Mouse (Mus musculus) megakaryocyte-erythroid progenitor cell, adult 5-6 weeks (primary cell): Measurements from ENCODE around the gene Car9. TPM values are rescaled to one million over a fixed set of nuclear protein-coding genes. Genes with fewer than 3 reads are reported as not detected.

Experiments used
- ATAC-seq: replicated peaks from 2 replicates; pipeline ENCODE4 v1.8.0; 2016; ENCODE audit warnings: mild to moderate bottlenecking, inconsistent platforms; ENCODE audit not compliant: severe bottlenecking, poor library complexity, low FRiP score, low TSS enrichment
- total RNA-seq, 2 experiments: library from RNA; stranded (forward) in 1 of 2; stranded (reverse) in 1 of 2; fragments of 200-1000, 215-1000 nt in 1 of 2; fragments of >200 nt in 1 of 2; fragmentation: Nextera tagmentation in 1 of 2; gene quantifications; 2 replicates each; pipeline ENCODE4 v1.2.3; 2014 to 2017

Gene Car9
- total RNA-seq, 2 experiments from 2014 or later: 2.1 to 11.8 TPM

DNA sequence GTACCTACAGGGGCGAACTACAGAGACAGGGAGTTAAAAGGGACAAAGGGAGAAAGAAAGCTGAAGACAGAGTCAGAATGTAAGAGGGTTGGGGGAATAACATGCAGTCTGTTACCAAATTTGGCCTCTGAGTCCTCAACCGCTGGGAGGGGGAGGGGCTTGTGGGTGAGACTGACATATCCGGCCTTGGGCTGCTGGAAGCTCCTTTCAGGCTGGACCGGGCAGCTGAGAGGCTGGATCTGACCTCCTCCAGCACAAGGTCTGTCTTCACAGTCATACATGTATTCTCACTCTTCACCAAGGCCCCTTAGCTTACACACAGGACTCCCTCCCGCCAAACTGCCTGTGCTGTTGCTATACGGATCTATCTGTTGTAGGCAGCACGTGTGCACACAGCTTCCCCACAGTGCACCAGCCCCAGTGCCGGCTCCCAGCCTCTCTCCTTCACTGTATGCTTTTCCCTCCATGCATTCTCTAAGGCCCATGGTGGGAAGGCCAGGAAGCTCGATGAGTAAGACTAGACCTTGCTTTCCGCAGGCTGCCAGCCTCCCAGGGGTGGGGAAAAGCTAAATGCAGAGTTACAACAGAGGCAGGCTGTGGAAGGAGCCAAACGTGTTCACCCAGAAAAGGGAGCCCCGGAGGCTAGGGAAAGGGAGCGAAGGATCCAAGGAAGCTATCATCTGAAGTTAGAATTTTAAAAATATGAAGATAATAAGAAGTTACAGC is 52.0 kb downstream of the Car9 start:
- ATAC-seq: peak; percentile 34

DNA sequence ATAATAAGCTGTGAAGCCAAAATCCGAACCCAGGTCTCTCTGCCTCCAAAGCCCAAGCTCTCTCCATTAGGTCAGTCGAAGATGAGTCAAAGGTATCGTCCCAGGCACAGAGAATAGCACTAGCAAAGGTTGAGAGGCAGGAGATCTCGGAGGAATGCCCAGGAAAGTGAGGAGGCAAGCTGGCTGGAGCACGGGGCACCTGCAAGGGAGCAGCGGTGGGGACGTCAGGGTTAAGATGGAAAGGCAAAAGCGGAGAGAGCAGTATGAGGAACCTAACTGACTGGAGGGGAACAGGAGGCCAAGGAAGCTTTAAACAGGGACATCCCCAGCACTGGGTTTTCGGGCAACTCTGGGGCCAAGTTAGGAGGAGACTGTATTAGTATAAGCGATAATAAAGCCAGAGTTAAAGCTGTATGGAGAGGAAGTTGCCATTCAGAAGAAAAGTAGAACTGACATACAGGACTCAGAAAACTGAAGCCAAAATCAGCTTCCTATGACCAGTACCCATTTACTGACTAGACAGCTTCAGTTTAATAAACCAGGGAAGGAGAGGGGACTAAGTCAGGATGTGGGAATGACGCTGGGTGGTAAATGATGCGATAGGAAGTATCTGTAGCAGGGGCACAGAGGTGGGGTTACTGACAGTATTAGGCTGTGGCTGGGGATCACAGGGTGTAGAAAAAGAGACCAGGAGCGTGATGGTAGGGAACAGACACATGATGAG is 52.9 kb downstream of the Car9 start:
- ATAC-seq: no peak

DNA sequence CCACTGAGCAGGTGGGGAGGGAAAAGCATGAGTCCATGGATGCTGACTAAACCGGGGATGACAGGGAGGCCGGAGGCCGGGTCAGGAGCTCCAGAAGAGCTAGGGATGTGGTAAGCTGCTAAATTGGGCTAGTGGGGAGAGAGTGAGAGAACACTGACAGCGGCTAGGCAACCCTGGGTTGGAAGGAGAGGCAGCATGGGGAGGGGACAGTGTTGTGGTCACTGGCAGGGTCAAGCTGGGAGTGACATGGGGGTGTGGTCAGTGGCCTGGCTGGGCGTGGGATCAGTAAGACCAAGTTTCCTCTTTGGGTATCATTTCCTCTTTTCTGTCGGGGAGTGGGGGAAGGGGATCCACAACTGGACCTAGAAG is 53.5 kb downstream of the Car9 start:
- no peak for ATAC-seq

DNA sequence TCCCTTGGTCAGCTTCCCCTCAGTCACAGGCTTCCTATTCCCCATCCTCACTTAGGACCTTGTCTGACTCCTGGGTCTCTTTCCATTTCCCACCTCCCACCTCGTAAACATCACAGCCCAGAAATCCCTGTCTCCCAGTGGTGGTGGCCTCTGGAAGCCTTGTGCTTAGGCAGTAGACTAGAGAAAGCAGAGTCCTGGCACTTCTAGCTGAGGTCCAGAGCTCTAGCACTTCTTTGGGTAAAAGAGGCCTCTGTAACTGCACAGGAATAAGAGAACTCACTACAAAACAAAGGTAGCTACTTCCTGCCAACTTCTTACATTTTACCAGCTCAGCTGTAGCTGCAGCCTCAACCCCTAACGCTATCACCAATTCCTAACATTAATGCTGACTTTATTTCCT is 54.2 kb downstream of the Car9 start:
- no peak for ATAC-seq

DNA sequence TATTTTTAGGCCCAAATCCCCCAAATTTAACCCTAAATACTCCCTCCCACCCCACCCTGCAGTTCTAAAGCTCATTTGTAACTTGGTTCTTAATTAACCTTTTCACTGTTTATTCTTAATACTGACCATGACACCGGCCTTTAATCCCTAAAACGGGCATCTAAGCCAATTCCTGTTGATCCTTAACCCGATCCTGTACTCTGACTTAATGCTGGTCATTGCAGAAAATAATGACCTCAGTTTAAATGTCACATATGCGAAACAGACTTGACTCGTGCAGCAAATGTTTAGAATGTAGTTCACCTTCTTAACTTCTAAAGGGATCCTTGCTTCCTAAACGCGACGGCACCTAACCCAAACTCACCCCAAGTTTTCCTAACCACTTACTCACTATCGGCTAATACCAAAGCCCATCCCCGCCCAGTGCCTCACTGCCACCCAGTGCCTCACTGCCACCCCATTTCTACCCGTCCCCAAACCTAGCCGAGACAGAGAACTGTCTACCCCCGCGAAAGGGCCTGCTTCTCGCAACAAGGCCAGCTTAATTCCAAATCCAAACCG is 54.8 kb downstream of the Car9 start:
- ATAC-seq: 0 out of 2 replicates have a peak, but pooled peaks have one; percentile 23

DNA sequence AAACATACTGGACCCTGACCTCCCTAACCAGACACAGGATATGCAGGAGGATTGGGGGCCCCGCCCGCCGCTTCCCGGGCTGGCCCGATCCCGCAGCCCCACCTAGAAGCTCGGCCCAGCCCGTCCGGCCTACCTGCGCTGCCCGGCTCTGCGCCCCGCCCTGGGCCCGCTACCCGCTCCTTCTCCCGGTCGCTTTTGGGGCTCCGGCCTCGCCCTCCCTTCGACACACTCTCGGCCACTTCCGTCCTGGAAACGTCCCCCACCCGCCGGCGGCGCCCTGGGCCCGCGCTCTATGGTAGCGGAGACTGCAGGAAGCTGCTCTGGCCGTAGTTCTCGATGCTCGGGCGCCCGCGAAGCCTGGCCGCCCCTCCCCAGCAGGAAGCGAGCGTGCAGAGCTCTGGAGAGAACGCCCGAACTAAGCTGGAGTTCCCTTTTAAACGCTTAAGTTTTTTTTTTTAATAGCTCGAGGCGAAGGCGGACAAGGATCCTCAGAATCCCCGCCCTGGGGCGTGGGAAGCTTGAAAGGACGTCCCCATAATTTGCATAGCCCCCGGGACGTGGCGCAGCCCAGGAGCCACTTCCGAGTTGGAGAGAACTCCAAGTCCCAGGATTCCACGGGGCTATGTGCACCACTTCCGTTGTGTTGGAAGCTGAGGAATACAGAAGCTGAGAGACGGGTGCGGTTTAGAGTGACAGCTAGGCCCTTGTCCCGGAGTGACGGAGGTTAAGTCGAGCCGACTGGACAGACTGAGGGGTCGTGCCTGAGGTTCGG is 55.4 kb downstream of the Car9 start, which contains the start of the genes Creb3 and Tln1:
Gene Creb3 (plus strand): TSS at position 336 of the 772 bp plus-strand sequence.
Gene Tln1 (minus strand): TSS at position 695 of the 772 bp plus-strand sequence.
- ATAC-seq: peak; percentile 77

DNA sequence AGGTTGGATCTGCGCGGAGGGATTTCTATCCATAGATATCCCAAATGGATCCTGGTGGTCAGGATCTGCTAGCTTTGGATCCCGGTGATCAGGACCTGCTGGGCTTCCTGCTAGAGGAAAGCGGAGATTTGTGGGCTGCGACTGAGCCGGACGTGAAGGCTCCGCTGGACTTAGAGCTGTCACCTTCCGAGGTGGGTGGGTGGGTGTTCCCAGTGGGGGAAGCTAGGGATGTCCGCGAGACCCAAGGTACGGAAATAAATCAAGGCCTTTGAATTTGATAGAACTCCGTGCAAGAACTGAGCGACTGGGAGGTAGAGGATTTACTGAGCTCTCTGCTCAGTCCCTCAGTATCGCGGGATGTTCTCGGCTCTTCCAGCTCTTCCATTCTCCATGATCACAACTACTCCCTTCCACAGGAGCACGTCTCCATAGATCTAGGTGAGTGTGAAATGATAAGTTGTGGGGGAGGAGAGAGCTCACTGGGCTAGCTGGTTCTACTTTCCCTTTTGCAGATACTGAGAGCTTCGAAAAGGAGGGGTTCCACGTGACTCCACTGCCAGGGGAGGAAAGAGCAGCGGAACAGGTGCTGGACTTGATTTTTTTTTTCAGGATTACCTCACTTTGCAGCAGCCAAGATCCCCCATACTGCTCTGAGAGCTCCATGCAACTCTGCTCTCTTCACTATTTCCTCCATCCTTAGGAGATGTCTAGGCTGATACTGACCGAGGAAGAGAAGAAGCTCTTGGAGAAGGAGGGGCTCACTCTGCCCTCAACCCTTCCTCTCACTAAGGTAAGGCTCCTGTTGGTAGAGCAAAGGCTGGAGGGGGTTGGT is 56.2 kb downstream of the Car9 start:
- ATAC-seq: no peak

Other genes with a start within 250 kb of the Car9 start
- gene Atp8b5, start 239.8 kb upstream of the Car9 start, total RNA-seq (2014; fragmentation: Nextera tagmentation): 0.07 and 0.68 TPM in 2 replicates
- 0.66 and 0.69 TPM in 2 replicates for gene Atp8b5, start 239.8 kb upstream of the Car9 start, total RNA-seq (2017)
- 1.8 and 7.6 TPM in 2 replicates for gene Rusc2, start 125.0 kb upstream of the Car9 start, total RNA-seq (2014; fragmentation: Nextera tagmentation)
- gene Rusc2, start 125.0 kb upstream of the Car9 start, total RNA-seq (2017): 0.19 and 1.5 TPM in 2 replicates
- gene Fam166b, start 77.8 kb upstream of the Car9 start, total RNA-seq (2014; fragmentation: Nextera tagmentation): not detected in 2 replicates
- gene Fam166b, start 77.8 kb upstream of the Car9 start, total RNA-seq (2017): not detected in 2 replicates
- 11.7 and 15.6 TPM in 2 replicates for gene Tesk1, start 65.0 kb upstream of the Car9 start, total RNA-seq (2014; fragmentation: Nextera tagmentation)
- gene Tesk1, start 65.0 kb upstream of the Car9 start, total RNA-seq (2017): 4.3 and 4.8 TPM in 2 replicates
- 1.5 and 9.6 TPM in 2 replicates for gene Cd72, start 52.3 kb upstream of the Car9 start, total RNA-seq (2014; fragmentation: Nextera tagmentation)
- gene Cd72, start 52.3 kb upstream of the Car9 start, total RNA-seq (2017): 2.9 and 11.9 TPM in 2 replicates
- 0.61 TPM in 1 of 2 replicates, not detected in the other for gene Sit1, start 23.2 kb upstream of the Car9 start, total RNA-seq (2014; fragmentation: Nextera tagmentation)
- gene Sit1, start 23.2 kb upstream of the Car9 start, total RNA-seq (2017): not detected in 2 replicates
- gene Ccdc107, start 14.1 kb upstream of the Car9 start, total RNA-seq (2014; fragmentation: Nextera tagmentation): 28.8 and 47.9 TPM in 2 replicates
- 44.6 and 46.3 TPM in 2 replicates for gene Ccdc107, start 14.1 kb upstream of the Car9 start, total RNA-seq (2017)
- 44.3 and 50.3 TPM in 2 replicates for gene Arhgef39, start 7.3 kb upstream of the Car9 start, total RNA-seq (2014; fragmentation: Nextera tagmentation)
- 27.2 and 32.7 TPM in 2 replicates for gene Arhgef39, start 7.3 kb upstream of the Car9 start, total RNA-seq (2017)
- not detected in 2 replicates for gene Tpm2, start 16.8 kb downstream of the Car9 start, total RNA-seq (2014; fragmentation: Nextera tagmentation)
- gene Tpm2, start 16.8 kb downstream of the Car9 start, total RNA-seq (2017): 0.09 TPM in 1 of 2 replicates, not detected in the other
- 9.6 and 12.7 TPM in 2 replicates for gene Creb3, start 55.4 kb downstream of the Car9 start, total RNA-seq (2014; fragmentation: Nextera tagmentation)
- gene Creb3, start 55.4 kb downstream of the Car9 start, total RNA-seq (2017): 19.4 and 42.2 TPM in 2 replicates
- gene Tln1, start 55.7 kb downstream of the Car9 start, total RNA-seq (2014; fragmentation: Nextera tagmentation): 105 and 175 TPM in 2 replicates
- gene Tln1, start 55.7 kb downstream of the Car9 start, total RNA-seq (2017): 211 and 304 TPM in 2 replicates
- 28.7 and 30.4 TPM in 2 replicates for gene Rgp1, start 71.7 kb downstream of the Car9 start, total RNA-seq (2014; fragmentation: Nextera tagmentation)
- gene Rgp1, start 71.7 kb downstream of the Car9 start, total RNA-seq (2017): 6.7 and 8.3 TPM in 2 replicates
- 19.7 and 22.9 TPM in 2 replicates for gene Gba2, start 71.9 kb downstream of the Car9 start, total RNA-seq (2014; fragmentation: Nextera tagmentation)
- 6.1 and 12.0 TPM in 2 replicates for gene Gba2, start 71.9 kb downstream of the Car9 start, total RNA-seq (2017)
- not detected in 2 replicates for gene Msmp, start 77.5 kb downstream of the Car9 start, total RNA-seq (2014; fragmentation: Nextera tagmentation)
- not detected in 2 replicates for gene Msmp, start 77.5 kb downstream of the Car9 start, total RNA-seq (2017)
- 0.09 and 2.0 TPM in 2 replicates for gene Npr2, start 125.0 kb downstream of the Car9 start, total RNA-seq (2014; fragmentation: Nextera tagmentation)
- gene Npr2, start 125.0 kb downstream of the Car9 start, total RNA-seq (2017): 0.08 and 0.14 TPM in 2 replicates
- 1.6 TPM in 1 of 2 replicates, not detected in the other for gene Spag8, start 146.6 kb downstream of the Car9 start, total RNA-seq (2014; fragmentation: Nextera tagmentation)
- gene Spag8, start 146.6 kb downstream of the Car9 start, total RNA-seq (2017): not detected in 2 replicates
- 70.7 and 73.0 TPM in 2 replicates for gene Hint2, start 149.5 kb downstream of the Car9 start, total RNA-seq (2014; fragmentation: Nextera tagmentation)
- gene Hint2, start 149.5 kb downstream of the Car9 start, total RNA-seq (2017): 43.1 and 63.0 TPM in 2 replicates
- gene Tmem8b, start 162.0 kb downstream of the Car9 start, total RNA-seq (2014; fragmentation: Nextera tagmentation): 1.2 and 2.5 TPM in 2 replicates
- gene Tmem8b, start 162.0 kb downstream of the Car9 start, total RNA-seq (2017): 0.38 and 1.6 TPM in 2 replicates
- gene Fam221b, start 162.2 kb downstream of the Car9 start, total RNA-seq (2014; fragmentation: Nextera tagmentation): not detected in 2 replicates
- gene Fam221b, start 162.2 kb downstream of the Car9 start, total RNA-seq (2017): 0.15 and 0.28 TPM in 2 replicates
- not detected in 2 replicates for gene Olfr70, start 193.8 kb downstream of the Car9 start, total RNA-seq (2014; fragmentation: Nextera tagmentation)
- gene Olfr70, start 193.8 kb downstream of the Car9 start, total RNA-seq (2017): not detected in 2 replicates
- gene Olfr71, start 203.3 kb downstream of the Car9 start, total RNA-seq (2014; fragmentation: Nextera tagmentation): not detected in 2 replicates
- gene Olfr71, start 203.3 kb downstream of the Car9 start, total RNA-seq (2017): not detected in 2 replicates
- gene Hrct1, start 220.2 kb downstream of the Car9 start, total RNA-seq (2014; fragmentation: Nextera tagmentation): not detected in 2 replicates
- not detected in 2 replicates for gene Hrct1, start 220.2 kb downstream of the Car9 start, total RNA-seq (2017)
- gene Spaar, start 223.1 kb downstream of the Car9 start, total RNA-seq (2014; fragmentation: Nextera tagmentation): not detected in 2 replicates
- not detected in 2 replicates for gene Spaar, start 223.1 kb downstream of the Car9 start, total RNA-seq (2017)